Mouse (Mus musculus): Measurements from ENCODE around the gene Acer3. TPM values are rescaled to one million over a fixed set of nuclear protein-coding genes. Genes with fewer than 3 reads are reported as not detected.

Gene Acer3
- total and polyA plus RNA-seq, 3 experiments, result 17.2 to 41.7 TPM; not detected in 1

DNA sequence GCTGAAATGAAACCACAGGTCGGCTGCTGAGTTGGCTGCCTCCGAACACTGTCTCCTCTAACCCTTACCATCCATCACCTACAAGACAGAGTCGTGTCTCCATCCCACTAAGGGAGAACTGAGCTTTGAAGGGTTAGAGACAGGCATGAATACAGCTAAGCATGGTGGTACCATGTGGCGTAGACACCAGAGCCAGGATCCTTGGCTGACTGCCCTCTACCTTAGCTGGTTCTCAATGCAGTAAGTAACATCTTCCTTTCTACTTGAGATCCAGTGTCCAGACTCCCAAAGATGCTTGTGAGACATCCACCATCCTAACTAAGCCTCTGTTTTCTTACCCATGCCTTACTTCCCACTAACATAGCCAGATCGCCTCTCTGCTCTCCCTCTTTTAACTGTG, 32.6 kb upstream of the Acer3 start:
- H3K36me3 ChIP-seq (ENCODE audit: control insufficient read depth in 1 of 2, insufficient read depth in 2 of 2, low read length in 2 of 2), result no peaks in the 10 kb centered on the region
- no peaks in the 10 kb centered on the region for H3K79me2 ChIP-seq (ENCODE audit: control insufficient read depth, insufficient read depth, low read length, poor library complexity)
- no peaks in the 10 kb centered on the region for H3K9me3 ChIP-seq (replicated peaks; ENCODE audit: insufficient read depth, low read length)
- H3K4me1 ChIP-seq (ENCODE audit: control insufficient read depth in 1 of 2, insufficient read depth in 2 of 2, low read length in 2 of 2), result no peaks in the 10 kb centered on the region
- H3K4me3 ChIP-seq (ENCODE audit: control insufficient read depth in 1 of 2, insufficient read depth in 1 of 2, low read depth in 2 of 2, low read length in 2 of 2), result no peak overlapping the region
- TF ChIP-seq TAL1 (IDR thresholded peaks at IDR 0.05; ENCODE audit: low read length) (no peak), MAZ (IDR thresholded peaks at IDR 0.05; ENCODE audit: low read depth, low read length) (no peak), BHLHE40 (IDR thresholded peaks at IDR 0.05; ENCODE audit: borderline replicate concordance, low read depth, low read length) (no peak), JUND (IDR thresholded peaks at IDR 0.05; ENCODE audit: low read depth, low read length) (no peak), GABPA (IDR thresholded peaks at IDR 0.05; ENCODE audit: low read depth, low read length) (no peak), EP300 (IDR thresholded peaks at IDR 0.05; ENCODE audit: low read depth in 1 of 2, low read length in 2 of 2) (no peak), ZKSCAN1 (IDR thresholded peaks at IDR 0.05; ENCODE audit: low read depth, low read length) (no peak), MEF2A (IDR thresholded peaks at IDR 0.05; ENCODE audit: extremely low read depth, insufficient replicate concordance, low read depth, low read length, poor library complexity, severe bottlenecking) (no peak), ZMIZ1 (IDR thresholded peaks at IDR 0.05; ENCODE audit: low read depth, low read length) (no peak), CHD2 (IDR thresholded peaks at IDR 0.05; ENCODE audit: low read length) (no peak), RAD21 (IDR thresholded peaks at IDR 0.05; ENCODE audit: low read depth, low read length) (no peak), POLR2AphosphoS5 (IDR thresholded peaks at IDR 0.05; ENCODE audit: borderline replicate concordance, low read depth, low read length) (no peak), SIN3A (IDR thresholded peaks at IDR 0.05; ENCODE audit: low read length) (no peak), ELF1 (IDR thresholded peaks at IDR 0.05; ENCODE audit: low read depth, low read length) (no peak), ZNF384 (IDR thresholded peaks at IDR 0.05; ENCODE audit: low read depth, low read length) (no peak), UBTF (IDR thresholded peaks at IDR 0.05; ENCODE audit: borderline replicate concordance, insufficient read depth, low read depth, low read length) (no peak), TBP (IDR thresholded peaks at IDR 0.05; ENCODE audit: low read depth, low read length) (no peak), SMC3 (IDR thresholded peaks at IDR 0.05; ENCODE audit: low read depth, low read length) (no peak)
- no peaks in the 10 kb centered on the region for H3K27me3 ChIP-seq (ENCODE audit: control insufficient read depth in 1 of 2, insufficient read depth in 2 of 2, low read length in 2 of 2)
- H3K9ac ChIP-seq (ENCODE audit: control insufficient read depth, low read depth, low read length, poor library complexity, severe bottlenecking), result no peak overlapping the region
- DNase-seq (ENCODE audit: low read depth, low spot score), result no peak
- no peak overlapping the region for H3K27ac ChIP-seq (ENCODE audit: control insufficient read depth, low read depth, low read length)

DNA sequence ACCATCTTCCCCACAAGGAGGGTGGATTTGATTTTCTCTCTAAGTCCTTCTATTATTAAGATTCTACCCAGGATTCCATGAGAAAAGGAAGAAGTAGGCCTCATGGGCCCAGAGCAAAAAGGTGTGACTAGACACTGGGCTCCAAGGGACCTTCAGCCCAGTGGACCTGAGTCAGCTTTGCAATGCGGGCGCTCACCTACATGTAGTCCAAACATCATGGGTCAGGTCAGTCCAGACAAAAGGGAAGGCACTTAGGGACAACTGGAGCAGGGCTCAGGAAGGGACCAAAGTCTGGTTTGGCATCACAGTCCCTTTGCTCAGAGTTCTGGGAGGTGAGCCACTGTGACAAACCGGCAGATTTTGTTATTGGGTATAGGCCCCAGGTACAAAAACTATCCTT, 30.5 kb upstream of the Acer3 start:
- Histone ChIP-seq H3K9me3 (replicated peaks; ENCODE audit: insufficient read depth, low read length) (no peaks in the 10 kb centered on the region), H3K4me1 (ENCODE audit: control insufficient read depth in 1 of 2, insufficient read depth in 2 of 2, low read length in 2 of 2) (no peaks in the 10 kb centered on the region), H3K27me3 (ENCODE audit: control insufficient read depth in 1 of 2, insufficient read depth in 2 of 2, low read length in 2 of 2) (no peaks in the 10 kb centered on the region), H3K36me3 (ENCODE audit: control insufficient read depth in 1 of 2, insufficient read depth in 2 of 2, low read length in 2 of 2) (no peaks in the 10 kb centered on the region), H3K9ac (ENCODE audit: control insufficient read depth, low read depth, low read length, poor library complexity, severe bottlenecking) (no peak overlapping the region), H3K4me3 (ENCODE audit: control insufficient read depth in 1 of 2, insufficient read depth in 1 of 2, low read depth in 2 of 2, low read length in 2 of 2) (no peak overlapping the region), H3K27ac (ENCODE audit: control insufficient read depth, low read depth, low read length) (no peak overlapping the region), H3K79me2 (ENCODE audit: control insufficient read depth, insufficient read depth, low read length, poor library complexity) (no peaks in the 10 kb centered on the region)
- DNase-seq (ENCODE audit: low read depth, low spot score), result no peak
- no peak for TF ChIP-seq POLR2AphosphoS5 (IDR thresholded peaks at IDR 0.05; ENCODE audit: borderline replicate concordance, low read depth, low read length)
- no peak for TF ChIP-seq ETS1 (IDR thresholded peaks at IDR 0.05; ENCODE audit: low read depth, low read length)
- TF ChIP-seq RCOR1 (IDR thresholded peaks at IDR 0.05; ENCODE audit: low read depth, low read length), result no peak
- TF ChIP-seq MYB (IDR thresholded peaks at IDR 0.05; ENCODE audit: low read depth, low read length), result no peak
- no peak for TF ChIP-seq SMC3 (IDR thresholded peaks at IDR 0.05; ENCODE audit: low read depth, low read length)
- no peak for TF ChIP-seq USF2 (IDR thresholded peaks at IDR 0.05; ENCODE audit: borderline replicate concordance in 1 of 2, insufficient read depth in 1 of 2, low read depth in 1 of 2, low read length in 2 of 2)
- no peak for TF ChIP-seq ZC3H11A (IDR thresholded peaks at IDR 0.05; ENCODE audit: low read depth, low read length)
- no peak for TF ChIP-seq TAL1 (IDR thresholded peaks at IDR 0.05; ENCODE audit: low read length)
- TF ChIP-seq MXI1 (IDR thresholded peaks at IDR 0.05; ENCODE audit: low read depth, low read length), result no peak
- no peak for TF ChIP-seq SIN3A (IDR thresholded peaks at IDR 0.05; ENCODE audit: low read length)
- no peak for TF ChIP-seq USF1 (IDR thresholded peaks at IDR 0.05; ENCODE audit: low read depth, low read length)
- no peak for TF ChIP-seq POLR2A (IDR thresholded peaks at IDR 0.05; ENCODE audit: control insufficient read depth in 1 of 2, insufficient read depth in 1 of 2, low read depth in 1 of 2, low read length in 2 of 2, poor library complexity in 1 of 2)
- no peak for TF ChIP-seq ZMIZ1 (IDR thresholded peaks at IDR 0.05; ENCODE audit: low read depth, low read length)
- TF ChIP-seq KAT2A (conservative IDR thresholded peaks at IDR 0.05; ENCODE audit: low read depth, low read length), result no peak
- no peak for TF ChIP-seq TBP (IDR thresholded peaks at IDR 0.05; ENCODE audit: low read depth, low read length)
- TF ChIP-seq NELFE (IDR thresholded peaks at IDR 0.05; ENCODE audit: low read depth, low read length), result no peak

Measured in MEL (cell line).